In genomic region chr1:119328921-119329692, GRCm38 (mm10) we compare ENCODE assay signal across 8 mouse cellular contexts.
DNase-seq lines count a peak whose midpoint lies in the region; ATAC-seq and TF ChIP-seq lines count a peak whose summit lies in the region.
"Had no signal": no experiment of that assay in that cellular context is flagged by ENCODE, and none has a peak within 500 bp of the region (broad histone marks: within the 10 kb centered on the region; RNA-seq: fewer than 3 reads in every experiment).

No protein-coding gene starts in this region.

- peaks cover 5% of the 10 kb centered on the region for H3K4me1 ChIP-seq in hindbrain, embryonic 11.5 days (replicated peaks; ENCODE audit: control insufficient read depth, insufficient read depth, low read length)
- 0 out of 2 replicates have a peak, but pooled peaks cover 3% of the 10 kb centered on the region for H3K4me1 ChIP-seq in stomach, embryonic 16.5 days (ENCODE audit: control insufficient read depth, insufficient read depth, low read length)

- no peaks in the 10 kb centered on the region for H3K27me3 ChIP-seq in hindbrain, embryonic 11.5 days (ENCODE audit: control insufficient read depth, insufficient read depth, low read length)
- H3K27me3 ChIP-seq in stomach, embryonic 16.5 days (ENCODE audit: control insufficient read depth, insufficient read depth, low read length) = no peaks in the 10 kb centered on the region

- DNase-seq in brain, embryonic 14.5 days (ENCODE audit: low read depth) = peak; percentile 97
- DNase-seq in cerebellum, adult 9-11 months = peak; percentile 32
- peak; percentile 63 for DNase-seq in hindbrain, embryonic 11.5 days (ENCODE audit: low spot score)
- DNase-seq in layer of hippocampus, postnatal 14 days (ENCODE audit: low spot score in 2 of 2) = peak; percentile 42 to 69
- DNase-seq in lung, postnatal 36 days = peak; percentile 57
- DNase-seq in urinary bladder, postnatal 10 days (ENCODE audit: low spot score) = no peak

- no peak for TF ChIP-seq POLR2A in brain, embryonic 14.5 days (IDR thresholded peaks at IDR 0.05; ENCODE audit: borderline replicate concordance, extremely low read depth, insufficient read depth, insufficient read length, poor library complexity, severe bottlenecking)

- no peak overlapping the region; the same call in 1 of the 2 replicates for H3K9ac ChIP-seq in hindbrain, embryonic 11.5 days (ENCODE audit: low read depth, low read length)
- peak overlapping the region; percentile 30; the same call in 1 of the 2 replicates for H3K9ac ChIP-seq in stomach, embryonic 16.5 days (ENCODE audit: low read length)
- H3K9ac ChIP-seq: liver, embryonic 14.5 days had no signal

- TF ChIP-seq CTCF in brain, embryonic 14.5 days (IDR thresholded peaks at IDR 0.05; ENCODE audit: borderline replicate concordance, extremely low read depth, insufficient read depth, insufficient read length) = no peak

- H3K36me3 ChIP-seq in hindbrain, embryonic 11.5 days (ENCODE audit: control insufficient read depth, insufficient read depth, low read length) = no peaks in the 10 kb centered on the region
- no peaks in the 10 kb centered on the region for H3K36me3 ChIP-seq in stomach, embryonic 16.5 days (ENCODE audit: control insufficient read depth, insufficient read depth, low read length)

- no peak overlapping the region for H3K4me2 ChIP-seq in hindbrain, embryonic 11.5 days (replicated peaks; ENCODE audit: low read depth, low read length)
- H3K4me2 ChIP-seq in stomach, embryonic 16.5 days (ENCODE audit: low read depth, low read length) = no peak overlapping the region

- H3K27ac ChIP-seq in hindbrain, embryonic 11.5 days (ENCODE audit: low read depth, low read length) = peak overlapping the region; percentile 30; the same call in 1 of the 2 replicates
- peak overlapping the region; percentile 60 for H3K27ac ChIP-seq in stomach, embryonic 16.5 days (ENCODE audit: low read length)
- H3K27ac ChIP-seq: liver, embryonic 14.5 days had no signal

- 10% methylated on average over 15 of the region's 15 CpGs for WGBS in hindbrain, embryonic 11.5 days
- 19% methylated on average over 15 of the region's 15 CpGs for WGBS in stomach, embryonic 16.5 days

- no peak overlapping the region for H3K4me3 ChIP-seq in hindbrain, embryonic 11.5 days (ENCODE audit: low read depth, low read length)
- no peak overlapping the region for H3K4me3 ChIP-seq in stomach, embryonic 16.5 days (replicated peaks; ENCODE audit: low read length)

- no peaks in the 10 kb centered on the region for H3K9me3 ChIP-seq in hindbrain, embryonic 11.5 days (ENCODE audit: control insufficient read depth, low read length)
- no peaks in the 10 kb centered on the region for H3K9me3 ChIP-seq in stomach, embryonic 16.5 days (replicated peaks; ENCODE audit: control insufficient read depth, low read length)

- ATAC-seq in hindbrain, embryonic 11.5 days (ENCODE audit: low FRiP score) = peak; percentile 86
- peak; percentile 77; the same call in 1 of the 2 replicates for ATAC-seq in stomach, embryonic 16.5 days (ENCODE audit: insufficient read depth, low FRiP score)
